Mouse (Mus musculus): ENCODE data around the gene Prrc2c.
"Not testable (repeated sequence)": the region's sequence is repeated elsewhere in the genome, so short reads cannot be mapped to it uniquely, and the experiment has no call there.

The Prrc2c gene

GRCm38 (mm10) chr1:162665486-162666174, 74.7 kb downstream of the Prrc2c start:
- no peak for DNase-seq (ENCODE audit: low spot score)

GRCm38 (mm10) chr1:162664826-162665475, 75.4 kb downstream of the Prrc2c start:
- peak; percentile 50 for DNase-seq (ENCODE audit: low spot score)

- no peak for DNase-seq (ENCODE audit: low spot score)
These were observed 80.0 kb downstream of the Prrc2c start for GRCm38 (mm10) chr1:162660276-162660860.

GRCm38 (mm10) chr1:162658119-162658518, 82.2 kb downstream of the Prrc2c start, which contains the start of gene Myocos:
Gene Myocos, minus strand, starts transcription at chr1:162658219.
- no peak for DNase-seq (ENCODE audit: low spot score)

GRCm38 (mm10) chr1:162648416-162648815, 91.9 kb downstream of the Prrc2c start:
- DNase-seq (ENCODE audit: low spot score), result no peak

GRCm38 (mm10) chr1:162646083-162646686, 94.2 kb downstream of the Prrc2c start:
- no peak for DNase-seq (ENCODE audit: low spot score)

GRCm38 (mm10) chr1:162643752-162644151, 96.6 kb downstream of the Prrc2c start:
- peak; percentile 47 for DNase-seq (ENCODE audit: low spot score)

- no peak for DNase-seq (ENCODE audit: low spot score)
These were observed 97.8 kb downstream of the Prrc2c start for GRCm38 (mm10) chr1:162642591-162642990.

GRCm38 (mm10) chr1:162639861-162640260, 100.5 kb downstream of the Prrc2c start:
- no peak for DNase-seq (ENCODE audit: low spot score)

- no peak for DNase-seq (ENCODE audit: low spot score)
These were observed 101.2 kb downstream of the Prrc2c start, which contains the start of gene Myoc for GRCm38 (mm10) chr1:162639051-162639750. Gene Myoc, plus strand, starts transcription at chr1:162639155.

GRCm38 (mm10) chr1:162638535-162638934, 101.8 kb downstream of the Prrc2c start:
- DNase-seq (ENCODE audit: low spot score), result no peak

- DNase-seq (ENCODE audit: low spot score), result no peak
These were observed 103.8 kb downstream of the Prrc2c start for GRCm38 (mm10) chr1:162636516-162636915.

GRCm38 (mm10) chr1:162635291-162635931, 104.9 kb downstream of the Prrc2c start:
- DNase-seq (ENCODE audit: low spot score), result not testable (repeated sequence)

GRCm38 (mm10) chr1:162628326-162628725, 112.0 kb downstream of the Prrc2c start:
- DNase-seq (ENCODE audit: low spot score), result not testable (repeated sequence)

- DNase-seq (ENCODE audit: low spot score), result not testable (repeated sequence)
These were observed 112.5 kb downstream of the Prrc2c start for GRCm38 (mm10) chr1:162627821-162628220.

- DNase-seq (ENCODE audit: low spot score), result no peak
These were observed 115.1 kb downstream of the Prrc2c start for GRCm38 (mm10) chr1:162625229-162625628.

- DNase-seq (ENCODE audit: low spot score), result no peak
These were observed 116.5 kb downstream of the Prrc2c start for GRCm38 (mm10) chr1:162623895-162624294.

Measured in urinary bladder, postnatal 25 days (tissue).